Mouse (Mus musculus): ENCODE measurements at regions not wholly inside any gene's neighbourhood (a gene's known extent, or its start where the extent isn't known, plus 50 kb on each side); places are given as distances from the start of the nearest gene placed in this dataset.

GRCm38 (mm10) chr1:119163846-119164245 is 110.4 kb upstream of the Gli2 start:
- no peak for TF ChIP-seq CTCF (IDR thresholded peaks at IDR 0.05; ENCODE audit: control insufficient read depth, insufficient read depth, insufficient replicate concordance, low read depth, low read length)
- no peak for TF ChIP-seq POLR2A (IDR thresholded peaks at IDR 0.05; ENCODE audit: control insufficient read depth, low read depth, low read length)
